Mouse (Mus musculus): Measurements from ENCODE around the gene Tmem115.

DNA sequence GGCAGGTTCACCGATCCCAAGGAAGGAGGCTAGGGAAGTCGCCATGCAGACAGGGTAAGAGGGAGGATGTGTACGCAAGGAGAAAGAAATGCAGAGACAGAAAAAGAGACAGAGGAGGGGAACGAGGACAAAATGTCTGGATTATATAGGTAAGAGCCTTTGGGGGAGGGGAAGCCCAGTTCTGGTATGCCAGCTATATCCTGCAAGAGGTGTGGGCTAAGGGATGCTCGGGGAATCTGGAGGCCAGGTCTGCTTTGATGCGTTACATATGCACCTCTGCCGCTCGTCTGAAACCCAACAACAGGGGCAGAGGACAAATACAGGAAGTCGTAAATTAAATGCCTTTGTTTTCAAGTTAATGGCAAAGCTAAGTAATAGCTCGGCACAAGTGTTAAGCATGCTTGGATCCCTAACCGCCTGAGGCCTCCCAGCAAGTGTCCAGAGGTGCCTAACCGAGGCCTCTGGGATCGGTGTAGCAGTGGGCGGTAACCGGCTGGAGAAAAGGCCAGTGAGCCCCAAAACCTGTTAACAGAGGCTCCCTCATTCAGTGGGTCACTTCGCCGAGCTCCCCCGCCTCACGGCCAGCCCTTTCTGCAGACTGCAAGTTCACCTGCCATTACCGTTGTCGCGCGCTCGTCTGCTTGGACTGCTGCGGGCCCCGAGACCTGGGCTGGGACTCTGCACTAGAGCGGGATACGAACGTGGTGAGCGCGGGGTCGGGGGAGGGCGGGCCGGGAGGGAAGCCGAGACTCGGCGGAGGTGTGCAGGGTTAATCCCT, 20.0 kb downstream of the Tmem115 start:
- no peak for TF ChIP-seq GATA1 (IDR thresholded peaks at IDR 0.05; ENCODE audit: low read length)
- no peak for TF ChIP-seq TAL1 (IDR thresholded peaks at IDR 0.05; ENCODE audit: low read length)
